Mouse (Mus musculus): ENCODE results near the gene Mospd1. TPM values are rescaled to one million over a fixed set of nuclear protein-coding genes. Genes with fewer than 3 reads are reported as not detected.

Gene Mospd1
- not detected in 2 replicates for polyA plus RNA-seq (2012; ENCODE audit: insufficient read depth, insufficient read length, low replicate concordance, missing spikeins)

DNA sequence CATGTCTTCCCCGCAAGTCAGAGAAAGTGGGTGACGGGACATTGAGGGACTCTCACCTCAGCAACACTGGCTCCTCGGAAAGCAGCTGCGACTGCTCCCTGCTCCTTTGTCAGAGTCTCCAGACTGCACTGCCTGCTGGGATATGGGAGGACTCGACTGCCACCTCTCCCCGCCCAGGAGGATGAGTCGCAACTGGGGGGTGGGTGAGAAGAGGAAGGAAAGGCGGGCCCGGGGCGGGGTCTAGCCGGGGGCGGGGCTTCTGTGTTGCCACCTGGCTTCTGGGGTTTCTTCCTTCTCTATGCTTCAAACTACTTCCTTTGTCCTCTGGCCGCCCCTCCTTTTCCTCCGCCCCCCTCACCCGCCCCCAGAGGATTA is at the start of gene Mospd1:
TSS of gene Mospd1 (minus strand) at position 137 of the 375 bp plus-strand sequence.
- Histone ChIP-seq H3K4me1 (ENCODE audit: control insufficient read depth, insufficient read depth, low read length) (no peaks in the 10 kb centered on the region), H3K27ac (ENCODE audit: insufficient read depth, low read depth, low read length) (peak within 1 kb of the TSS; percentile 75), H3K4me3 (ENCODE audit: insufficient read depth, low read depth, low read length) (peak within 1 kb of the TSS; percentile 93)
- 9% methylated on average over 15 of the region's 15 CpGs for WGBS
- TF ChIP-seq POLR2A (IDR thresholded peaks at IDR 0.05; ENCODE audit: insufficient read depth, low read depth, low read length): peak; percentile 59
- TF ChIP-seq CTCF (IDR thresholded peaks at IDR 0.05; ENCODE audit: insufficient read depth, low read depth, low read length): no peak

DNA sequence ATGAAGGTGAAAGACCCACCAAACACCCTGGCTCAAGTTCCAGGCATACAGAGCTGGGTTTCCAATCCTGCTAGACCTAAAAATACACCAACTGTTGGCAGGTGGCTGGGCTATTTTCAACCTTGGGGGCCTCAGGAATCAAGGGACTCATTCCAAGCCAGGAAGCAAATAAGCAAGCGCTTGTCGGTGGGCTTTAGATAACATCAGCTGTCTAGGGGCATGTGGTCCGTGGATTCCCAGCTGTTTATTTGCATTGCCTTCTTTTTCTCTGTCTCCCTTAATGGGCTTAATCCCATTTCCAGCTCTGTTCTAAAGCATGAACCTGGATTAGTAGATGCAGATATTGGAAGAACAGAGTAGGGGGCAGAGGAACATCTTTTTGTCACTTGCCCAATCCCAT is 16.1 kb upstream of the Mospd1 start:
- H3K4me3 ChIP-seq (ENCODE audit: insufficient read depth, low read depth, low read length): no peak overlapping the region
- no peak overlapping the region for H3K27ac ChIP-seq (ENCODE audit: insufficient read depth, low read depth, low read length)
- TF ChIP-seq POLR2A (IDR thresholded peaks at IDR 0.05; ENCODE audit: insufficient read depth, low read depth, low read length): no peak
- TF ChIP-seq CTCF (IDR thresholded peaks at IDR 0.05; ENCODE audit: insufficient read depth, low read depth, low read length): no peak
- H3K4me1 ChIP-seq (ENCODE audit: control insufficient read depth, insufficient read depth, low read length): no peaks in the 10 kb centered on the region
- 79% methylated on average over 3 of the region's 3 CpGs for WGBS

DNA sequence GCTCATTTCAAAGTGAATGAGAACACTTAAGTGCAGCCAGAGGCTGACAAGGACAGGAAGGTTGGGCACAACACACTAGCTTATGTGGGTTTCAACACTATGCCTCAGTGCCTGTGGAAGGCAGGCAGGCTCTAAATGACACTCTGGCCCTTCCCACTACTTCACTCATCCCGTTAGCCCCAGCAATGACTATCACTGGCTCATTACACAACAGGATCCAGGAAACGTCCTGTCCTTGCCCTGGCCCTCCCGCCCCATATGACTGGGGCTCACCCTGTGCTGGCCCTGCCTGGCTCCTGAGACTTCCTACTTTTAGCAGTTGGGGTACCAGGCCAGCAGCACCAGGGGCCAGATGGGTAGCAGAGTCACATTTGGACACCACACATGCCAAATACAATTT is 12.8 kb upstream of the Mospd1 start:
- Histone ChIP-seq H3K4me1 (ENCODE audit: control insufficient read depth, insufficient read depth, low read length) (no peaks in the 10 kb centered on the region), H3K27ac (ENCODE audit: insufficient read depth, low read depth, low read length) (no peak overlapping the region), H3K4me3 (ENCODE audit: insufficient read depth, low read depth, low read length) (no peak overlapping the region)
- 57% methylated on average over 3 of the region's 3 CpGs for WGBS
- TF ChIP-seq POLR2A (IDR thresholded peaks at IDR 0.05; ENCODE audit: insufficient read depth, low read depth, low read length): no peak

DNA sequence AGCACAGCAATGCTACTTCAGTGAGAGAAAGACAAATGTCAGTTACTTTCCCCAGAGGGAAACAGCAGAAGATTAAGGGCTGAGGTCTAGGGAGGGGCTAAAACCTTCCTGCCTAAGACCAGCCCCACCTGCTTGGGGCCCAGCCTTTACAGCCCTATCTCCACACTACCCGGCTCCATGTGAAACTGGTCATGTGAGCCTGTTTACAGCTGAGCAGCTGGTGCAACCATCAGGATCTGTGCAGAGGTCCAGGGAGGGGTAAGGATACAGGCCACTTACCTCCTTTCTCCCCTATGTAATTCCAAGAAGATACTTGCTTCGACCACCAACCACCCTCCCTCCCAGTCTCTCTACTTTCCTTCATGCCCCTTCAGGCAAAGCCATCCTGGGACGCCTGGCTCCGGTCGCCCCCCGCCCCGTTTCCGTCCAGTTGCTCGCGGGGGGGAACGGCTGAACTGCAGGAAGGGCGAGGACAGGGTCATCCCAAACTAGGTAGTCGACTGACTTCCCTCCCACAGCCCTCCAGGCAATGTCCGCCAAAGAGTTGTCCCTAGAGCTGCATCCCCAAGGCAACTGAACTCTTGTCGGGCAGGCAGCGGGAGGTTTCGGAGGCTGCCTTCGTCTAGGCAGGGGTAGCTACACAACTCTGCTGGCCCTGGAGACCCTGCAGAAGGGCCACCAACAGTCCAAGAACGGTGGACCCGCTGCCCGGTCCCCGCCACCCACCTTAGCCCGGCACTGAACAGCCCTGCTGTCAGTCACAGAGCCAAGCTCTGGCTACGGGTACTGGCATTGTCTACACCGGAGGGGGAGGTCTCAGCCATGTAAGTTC is 552 bp downstream of the Mospd1 start:
- Histone ChIP-seq H3K4me1 (ENCODE audit: control insufficient read depth, insufficient read depth, low read length) (no peaks in the 10 kb centered on the region), H3K27ac (ENCODE audit: insufficient read depth, low read depth, low read length) (peak overlapping the region; percentile 75), H3K4me3 (ENCODE audit: insufficient read depth, low read depth, low read length) (peak overlapping the region; percentile 93)
- 14% methylated on average over 25 of the region's 25 CpGs for WGBS
- TF ChIP-seq POLR2A (IDR thresholded peaks at IDR 0.05; ENCODE audit: insufficient read depth, low read depth, low read length) (no peak), CTCF (IDR thresholded peaks at IDR 0.05; ENCODE audit: insufficient read depth, low read depth, low read length) (no peak)

DNA sequence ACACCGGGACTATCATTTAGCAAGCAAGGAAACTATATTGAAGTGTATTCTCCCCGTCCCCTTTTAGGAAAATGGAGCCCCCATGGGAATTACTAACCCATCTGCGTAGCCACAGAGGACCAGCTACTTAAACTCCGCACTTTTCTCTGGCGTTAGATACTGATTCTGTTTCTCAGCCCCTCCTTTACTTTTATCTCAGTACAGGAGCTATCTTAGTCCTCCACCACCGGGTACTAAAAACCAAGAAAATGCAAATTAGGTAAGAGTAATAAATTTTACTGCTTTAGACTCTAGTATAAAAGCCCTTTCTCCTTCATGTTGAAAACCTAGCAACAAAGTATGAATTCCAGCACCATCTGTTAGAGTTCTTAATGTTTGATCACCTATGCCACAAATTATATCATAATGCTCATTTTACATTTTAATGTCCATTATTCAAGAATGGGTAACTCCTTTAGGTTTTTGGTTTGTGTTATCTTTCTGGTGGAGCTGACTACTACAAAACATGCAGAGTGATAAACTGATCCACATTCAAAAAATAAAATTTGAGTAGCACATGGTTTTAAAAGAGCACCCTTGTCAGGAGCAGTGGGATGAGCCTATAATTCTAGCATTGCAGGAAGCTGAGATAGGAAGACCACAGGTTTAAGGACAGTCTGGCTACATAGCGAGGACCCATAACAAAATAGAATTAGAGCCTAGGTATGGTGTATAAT is 5.5 kb downstream of the Mospd1 start:
- no peak overlapping the region for H3K4me3 ChIP-seq (ENCODE audit: insufficient read depth, low read depth, low read length)
- TF ChIP-seq CTCF (IDR thresholded peaks at IDR 0.05; ENCODE audit: insufficient read depth, low read depth, low read length): no peak
- WGBS: 88% methylated on average over 7 of the region's 7 CpGs
- H3K4me1 ChIP-seq (ENCODE audit: control insufficient read depth, insufficient read depth, low read length): no peaks in the 10 kb centered on the region
- H3K27ac ChIP-seq (ENCODE audit: insufficient read depth, low read depth, low read length): no peak overlapping the region

DNA sequence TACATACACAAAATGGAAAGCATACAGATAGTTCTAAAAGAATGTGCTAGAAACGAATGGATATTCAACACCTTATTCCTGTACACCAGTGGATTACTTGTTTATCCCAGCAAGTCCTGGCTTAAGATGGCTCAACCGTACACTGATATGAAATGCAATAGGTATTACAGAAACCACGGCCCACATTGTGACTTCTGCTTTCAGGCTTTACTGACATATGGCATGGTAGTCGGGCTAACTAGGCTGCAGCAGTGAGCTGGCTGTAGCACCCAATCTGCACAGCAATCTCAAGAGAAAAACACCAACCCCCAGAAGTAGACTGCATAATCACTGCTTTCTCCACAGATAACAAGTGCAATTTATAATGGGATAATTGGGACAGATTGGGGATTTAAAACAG is 21.9 kb downstream of the Mospd1 start:
- TF ChIP-seq CTCF (IDR thresholded peaks at IDR 0.05; ENCODE audit: insufficient read depth, low read depth, low read length) (no peak), POLR2A (IDR thresholded peaks at IDR 0.05; ENCODE audit: insufficient read depth, low read depth, low read length) (no peak)
- no peak overlapping the region for H3K4me3 ChIP-seq (ENCODE audit: insufficient read depth, low read depth, low read length)
- no peaks in the 10 kb centered on the region for H3K4me1 ChIP-seq (ENCODE audit: control insufficient read depth, insufficient read depth, low read length)
- H3K27ac ChIP-seq (ENCODE audit: insufficient read depth, low read depth, low read length): no peak overlapping the region
- 72% methylated on average over 4 of the region's 4 CpGs for WGBS

DNA sequence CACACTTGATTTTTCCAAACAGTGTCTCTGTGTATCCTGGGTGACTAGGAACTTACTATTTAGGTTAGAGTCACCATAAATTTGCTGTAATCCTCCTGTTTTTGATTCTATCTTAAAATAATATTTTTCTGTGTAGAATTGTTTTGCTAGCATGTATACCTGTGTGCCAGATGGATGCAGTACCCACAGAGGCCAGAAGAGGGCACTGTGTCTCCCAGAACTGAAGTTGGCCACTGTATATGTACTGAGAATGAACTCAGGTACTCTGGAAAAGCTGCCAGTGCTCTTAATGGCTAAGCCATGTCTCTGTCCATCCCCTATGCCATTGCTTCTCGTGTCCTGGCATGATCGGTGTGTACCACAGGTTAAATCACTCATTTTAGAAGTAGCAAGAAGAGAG is 28.8 kb downstream of the Mospd1 start:
- 68% methylated on average over 2 of the region's 2 CpGs for WGBS
- TF ChIP-seq CTCF (IDR thresholded peaks at IDR 0.05; ENCODE audit: insufficient read depth, low read depth, low read length) (no peak), POLR2A (IDR thresholded peaks at IDR 0.05; ENCODE audit: insufficient read depth, low read depth, low read length) (no peak)
- H3K4me3 ChIP-seq (ENCODE audit: insufficient read depth, low read depth, low read length): no peak overlapping the region
- no peak overlapping the region for H3K27ac ChIP-seq (ENCODE audit: insufficient read depth, low read depth, low read length)
- no peaks in the 10 kb centered on the region for H3K4me1 ChIP-seq (ENCODE audit: control insufficient read depth, insufficient read depth, low read length)

DNA sequence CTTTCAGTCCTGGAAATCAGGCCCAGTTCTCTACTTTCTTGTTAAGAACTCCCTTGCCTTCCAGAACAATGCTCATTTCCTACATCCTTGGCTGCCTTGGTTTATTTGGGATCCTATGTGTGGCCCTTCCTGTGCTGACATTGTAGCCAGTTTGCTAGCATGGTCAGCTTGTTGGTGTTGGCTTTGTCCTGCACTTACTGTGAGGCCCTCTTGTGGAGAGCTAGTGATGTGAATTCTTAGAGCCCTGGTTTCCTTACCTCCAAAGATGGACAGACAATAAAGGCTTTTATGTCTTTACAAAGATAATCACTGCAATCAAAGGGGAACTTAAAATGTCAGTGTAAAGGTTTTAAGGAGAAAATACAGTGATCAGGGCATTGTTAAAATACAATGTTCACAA is 32.9 kb downstream of the Mospd1 start:
- Histone ChIP-seq H3K4me1 (ENCODE audit: control insufficient read depth, insufficient read depth, low read length) (no peaks in the 10 kb centered on the region), H3K4me3 (ENCODE audit: insufficient read depth, low read depth, low read length) (no peak overlapping the region), H3K27ac (ENCODE audit: insufficient read depth, low read depth, low read length) (no peak overlapping the region)
- TF ChIP-seq CTCF (IDR thresholded peaks at IDR 0.05; ENCODE audit: insufficient read depth, low read depth, low read length): no peak
- no peak for TF ChIP-seq POLR2A (IDR thresholded peaks at IDR 0.05; ENCODE audit: insufficient read depth, low read depth, low read length)

DNA sequence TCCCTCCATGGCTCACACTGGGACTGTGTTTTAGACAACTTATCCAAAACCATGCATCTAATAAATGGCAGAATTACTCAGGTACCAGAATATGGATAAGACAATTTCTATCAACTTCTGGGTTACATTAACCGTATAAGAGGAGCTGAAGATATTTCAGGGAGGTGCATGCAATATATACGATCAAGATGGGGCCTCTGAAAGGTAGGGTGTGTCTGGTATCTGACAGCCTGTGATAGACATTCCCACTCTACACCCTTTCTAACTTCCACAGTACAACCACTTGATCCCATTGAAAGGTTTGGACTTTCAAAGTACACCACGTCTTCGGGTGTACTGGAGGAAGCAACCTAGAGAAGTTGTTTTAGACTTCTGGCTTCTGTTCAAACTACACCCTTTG is 39.9 kb downstream of the Mospd1 start:
- WGBS: 92% methylated on average over 4 of the region's 4 CpGs
- TF ChIP-seq CTCF (IDR thresholded peaks at IDR 0.05; ENCODE audit: insufficient read depth, low read depth, low read length) (no peak), POLR2A (IDR thresholded peaks at IDR 0.05; ENCODE audit: insufficient read depth, low read depth, low read length) (no peak)
- H3K4me3 ChIP-seq (ENCODE audit: insufficient read depth, low read depth, low read length): no peak overlapping the region
- no peak overlapping the region for H3K27ac ChIP-seq (ENCODE audit: insufficient read depth, low read depth, low read length)
- no peaks in the 10 kb centered on the region for H3K4me1 ChIP-seq (ENCODE audit: control insufficient read depth, insufficient read depth, low read length)
